Mouse (Mus musculus) olfactory bulb, adult 2 months (tissue): ENCODE measurements at regions not wholly inside any gene's neighbourhood (a gene's known extent, or its start where the extent isn't known, plus 50 kb on each side); places are given as distances from the start of the nearest gene placed in this dataset.

Source experiments
- H3K27ac ChIP-seq: fragments of 200-500 bp; 2 replicates; pipeline ENCODE4 v1.5.1; 2012; ENCODE audit warnings: low read depth, low read length; ENCODE audit not compliant: insufficient read depth
- H3K4me1 ChIP-seq: fragments of 200-500 bp; 2 replicates; pipeline ENCODE4 v1.6.1; 2012; ENCODE audit warnings: low read length; ENCODE audit not compliant: control insufficient read depth, insufficient read depth
- H3K4me3 ChIP-seq: fragments of 200-500 bp; 2 replicates; pipeline ENCODE4 v1.5.1; 2012; ENCODE audit warnings: mild to moderate bottlenecking, low read depth, low read length, moderate library complexity; ENCODE audit not compliant: insufficient read depth
- CTCF ChIP-seq: fragments of 200-500 bp; IDR thresholded peaks from 2 replicates; pipeline ENCODE4 v1.5.1; 2012; ENCODE audit warnings: low read depth, mild to moderate bottlenecking, low read length, moderate library complexity; ENCODE audit not compliant: insufficient read depth
- POLR2A ChIP-seq: fragments of 200-500 bp; IDR thresholded peaks from 2 replicates; pipeline ENCODE4 v1.6.1; 2012; ENCODE audit warnings: mild to moderate bottlenecking, low read depth, low read length, moderate library complexity; ENCODE audit not compliant: insufficient read depth
- WGBS: fragments of 180-500 bp; shearing (Covaris S2); methylation state at CpG from one replicate; pipeline ENCODE4 v1.1.7; 2018; 5-methylcytosine and 5-hydroxymethylcytosine counted together

GRCm38 (mm10) chr7:83204013-83204365 lies 336.9 kb downstream of the Mex3b start:
- H3K27ac ChIP-seq: no peak overlapping the region
- peaks cover 16% of the 10 kb centered on the region for H3K4me1 ChIP-seq
- 49% methylated on average over 4 of the region's 4 CpGs for WGBS
- no peak overlapping the region for H3K4me3 ChIP-seq
- TF ChIP-seq POLR2A: no peak
- no peak for TF ChIP-seq CTCF

GRCm38 (mm10) chr7:83204701-83205100 lies 337.6 kb downstream of the Mex3b start:
- H3K4me1 ChIP-seq: peaks cover 16% of the 10 kb centered on the region
- WGBS: 68% methylated on average over 8 of the region's 8 CpGs
- no peak overlapping the region for H3K27ac ChIP-seq
- no peak overlapping the region for H3K4me3 ChIP-seq
- TF ChIP-seq POLR2A (no peak), CTCF (no peak)

GRCm38 (mm10) chr7:83206999-83207398 lies 339.9 kb downstream of the Mex3b start:
- Histone ChIP-seq H3K4me3 (no peak overlapping the region), H3K27ac (no peak overlapping the region), H3K4me1 (peaks cover 11% of the 10 kb centered on the region)
- WGBS: 92% methylated on average over 2 of the region's 2 CpGs
- TF ChIP-seq POLR2A (no peak), CTCF (no peak)

- WGBS: 91% methylated on average over 6 of the region's 6 CpGs
- Histone ChIP-seq H3K27ac (no peak overlapping the region), H3K4me1 (no peaks in the 10 kb centered on the region), H3K4me3 (no peak overlapping the region)
- TF ChIP-seq CTCF (no peak), POLR2A (no peak)
Measured at GRCm38 (mm10) chr7:83211611-83212010, 344.5 kb downstream of the Mex3b start.

- H3K27ac ChIP-seq: no peak overlapping the region
- no peak overlapping the region for H3K4me3 ChIP-seq
- no peaks in the 10 kb centered on the region for H3K4me1 ChIP-seq
- 89% methylated on average over 3 of the region's 3 CpGs for WGBS
- TF ChIP-seq POLR2A (no peak), CTCF (no peak)
Measured at GRCm38 (mm10) chr7:83222029-83222722, 355.0 kb downstream of the Mex3b start.

GRCm38 (mm10) chr7:83227262-83228108 lies 357.2 kb upstream of the Tmc3 start:
- no peaks in the 10 kb centered on the region for H3K4me1 ChIP-seq
- no peak for TF ChIP-seq CTCF
- no peak for TF ChIP-seq POLR2A
- H3K4me3 ChIP-seq: no peak overlapping the region
- no peak overlapping the region for H3K27ac ChIP-seq
- 92% methylated on average over 7 of the region's 7 CpGs for WGBS

GRCm38 (mm10) chr7:83230496-83231325 lies 354.0 kb upstream of the Tmc3 start:
- 86% methylated on average over 3 of the region's 3 CpGs for whole genome bisulfite sequencing
- H3K4me1 ChIP-seq: no peaks in the 10 kb centered on the region
- TF ChIP-seq POLR2A (no peak), CTCF (no peak)
- no peak overlapping the region for H3K27ac ChIP-seq
- H3K4me3 ChIP-seq: no peak overlapping the region

GRCm38 (mm10) chr7:83235659-83236058 lies 349.1 kb upstream of the Tmc3 start:
- no peak for TF ChIP-seq POLR2A
- TF ChIP-seq CTCF: no peak
- 75% methylated on average over 3 of the region's 3 CpGs for WGBS
- no peak overlapping the region for H3K27ac ChIP-seq
- H3K4me3 ChIP-seq: no peak overlapping the region
- no peaks in the 10 kb centered on the region for H3K4me1 ChIP-seq
